Mouse (Mus musculus) right cerebral cortex, postnatal 25 days (tissue): ENCODE results near the gene Rapgef1.
A peak's percentile ranks its signal among the peaks of the same experiment; 100 is the strongest.
"Not testable (repeated sequence)": the region's sequence is repeated elsewhere in the genome, so short reads cannot be mapped to it uniquely, and the experiment has no call there.

Experiments used
- DNase-seq: peaks from one replicate; pipeline ENCODE4 v3.0.0; 2022

The Rapgef1 gene

DNA sequence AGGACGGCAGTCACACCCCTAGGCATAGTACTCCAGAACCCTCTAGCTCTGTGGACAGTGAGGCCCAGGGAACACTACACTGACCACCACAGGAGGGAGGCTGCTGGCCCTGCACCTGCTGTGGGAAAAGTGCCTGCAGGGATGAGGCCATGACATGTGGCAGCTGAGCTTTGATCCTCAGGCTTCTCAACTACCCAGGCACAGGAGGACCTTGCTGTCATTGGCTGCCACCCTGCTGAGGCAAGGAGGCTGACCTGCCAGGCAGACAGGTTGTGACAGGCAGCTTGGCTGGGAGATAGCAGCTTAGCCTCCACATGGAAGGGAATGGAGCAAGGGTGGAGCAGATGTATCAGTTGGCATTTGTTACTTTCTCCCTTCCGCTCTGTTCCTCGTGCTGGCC, 86.0 kb downstream of the Rapgef1 start:
- DNase-seq: no peak

DNA sequence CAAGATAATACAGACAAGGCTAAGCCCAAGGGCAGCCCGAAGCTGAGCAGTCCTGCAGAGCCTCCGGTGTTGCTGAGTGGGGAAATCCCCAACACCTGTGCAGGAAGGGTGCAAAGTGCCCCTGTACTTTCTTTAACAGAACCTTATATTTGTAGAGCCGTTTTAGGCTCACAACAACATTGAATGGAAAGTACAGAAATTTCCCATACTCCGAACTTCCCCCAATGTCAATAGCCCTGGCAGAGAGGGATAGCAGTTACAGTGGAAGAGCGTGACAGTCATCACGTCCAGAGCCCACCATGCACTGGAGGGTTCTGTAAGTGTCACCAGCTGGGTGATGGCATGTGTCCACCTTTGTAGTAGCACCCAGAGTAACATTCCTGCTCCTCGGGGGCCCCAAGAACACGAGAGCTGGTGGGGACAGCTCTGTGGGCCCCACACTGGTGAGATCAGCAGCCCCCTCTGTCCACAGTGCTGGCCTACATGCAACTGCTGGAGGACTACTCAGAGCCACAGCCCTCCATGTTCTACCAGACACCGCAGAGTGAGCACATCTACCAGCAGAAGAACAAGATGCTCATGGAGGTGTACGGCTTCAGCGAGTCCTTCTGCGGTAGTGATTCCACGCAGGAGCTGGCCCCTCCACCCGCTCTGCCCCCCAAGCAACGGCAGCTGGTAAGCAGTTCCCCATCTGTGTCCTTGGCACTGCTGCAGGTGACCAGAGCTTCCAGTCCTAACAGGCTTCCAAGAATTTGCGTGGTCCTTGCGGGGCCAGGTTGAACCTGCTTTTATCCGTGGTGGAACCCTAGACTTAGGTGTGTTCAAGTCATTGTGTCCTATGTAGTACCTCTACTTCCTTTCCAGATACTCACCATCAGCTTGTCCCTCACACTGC, 87.5 kb downstream of the Rapgef1 start:
- no peak for DNase-seq

DNA sequence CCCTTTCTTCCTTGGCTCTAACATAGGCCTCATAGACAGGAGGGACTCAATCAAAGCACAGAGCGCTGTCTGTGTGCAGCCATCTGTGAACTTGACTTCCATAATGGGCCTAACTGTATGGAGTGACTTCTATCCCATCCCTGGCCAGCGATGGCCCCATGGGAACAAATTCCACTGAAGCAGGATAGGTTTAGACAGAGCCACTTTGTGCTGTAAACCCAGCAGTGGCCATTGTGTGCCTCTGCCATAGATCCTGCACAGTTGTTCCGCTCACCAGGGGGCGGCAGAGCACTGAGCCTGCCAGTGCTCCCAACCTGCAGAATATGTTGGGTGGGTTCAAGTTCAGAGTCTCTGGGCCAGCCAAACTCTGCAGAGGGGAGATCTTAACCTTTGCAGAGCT, 88.2 kb downstream of the Rapgef1 start:
- no peak for DNase-seq

DNA sequence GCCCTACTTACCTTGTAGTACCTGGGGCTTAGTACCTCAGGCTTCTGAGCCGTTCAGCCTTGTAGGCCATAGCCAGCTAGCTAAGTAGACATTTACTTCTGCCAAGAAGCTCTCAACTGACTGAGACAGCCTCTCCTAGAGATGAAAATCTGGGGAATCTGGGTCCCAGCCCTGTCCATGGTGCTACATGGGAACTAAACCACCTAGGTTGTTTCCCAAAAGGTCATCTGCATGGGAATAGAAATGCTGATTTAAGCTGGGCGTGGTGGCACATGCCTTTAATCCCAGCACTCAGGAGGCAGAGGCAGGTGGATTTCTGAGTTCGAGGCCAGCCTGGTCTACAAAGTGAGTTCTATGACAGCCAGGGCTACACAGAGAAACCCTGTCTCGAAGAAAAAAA, 88.7 kb downstream of the Rapgef1 start:
- DNase-seq: not testable (repeated sequence)

DNA sequence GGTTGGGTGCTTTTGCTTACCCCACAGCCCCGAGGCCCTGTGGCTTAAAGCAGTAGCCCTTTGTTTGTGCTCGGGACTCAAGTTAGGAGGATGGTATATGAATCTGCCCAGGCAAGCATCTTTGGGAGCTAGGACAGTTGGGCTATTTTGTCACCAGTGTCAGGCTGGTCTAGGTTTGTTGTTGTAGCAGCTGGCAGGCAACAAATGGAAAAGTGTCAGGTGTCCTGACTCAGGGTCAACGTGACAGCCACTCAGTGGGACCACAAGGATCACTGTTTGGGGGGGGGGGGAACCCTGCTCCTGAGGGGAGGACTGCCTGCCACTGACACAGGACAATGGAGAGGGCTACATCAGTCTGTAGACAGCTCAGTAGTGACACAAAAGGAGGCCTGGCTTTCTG, 91.5 kb downstream of the Rapgef1 start:
- no peak for DNase-seq

DNA sequence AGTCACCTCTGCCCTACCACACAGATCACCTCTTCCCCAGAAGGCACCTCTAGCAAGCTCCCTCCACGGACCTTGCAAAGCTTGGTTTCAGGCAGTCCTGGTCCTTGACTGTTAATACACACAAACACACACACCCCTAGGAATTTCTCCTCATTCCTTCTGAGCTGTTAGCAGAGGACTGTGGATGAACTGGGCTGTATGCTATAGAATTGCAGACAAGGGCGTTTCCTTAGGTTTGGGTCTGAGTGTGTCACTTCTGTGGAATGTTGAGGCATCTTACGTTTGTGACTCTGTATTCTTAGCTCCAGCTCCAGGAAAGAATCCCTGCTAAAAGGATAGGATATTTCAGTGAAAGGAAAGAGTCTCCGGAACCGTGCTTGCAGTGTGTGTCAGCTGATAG, 92.4 kb downstream of the Rapgef1 start:
- no peak for DNase-seq

DNA sequence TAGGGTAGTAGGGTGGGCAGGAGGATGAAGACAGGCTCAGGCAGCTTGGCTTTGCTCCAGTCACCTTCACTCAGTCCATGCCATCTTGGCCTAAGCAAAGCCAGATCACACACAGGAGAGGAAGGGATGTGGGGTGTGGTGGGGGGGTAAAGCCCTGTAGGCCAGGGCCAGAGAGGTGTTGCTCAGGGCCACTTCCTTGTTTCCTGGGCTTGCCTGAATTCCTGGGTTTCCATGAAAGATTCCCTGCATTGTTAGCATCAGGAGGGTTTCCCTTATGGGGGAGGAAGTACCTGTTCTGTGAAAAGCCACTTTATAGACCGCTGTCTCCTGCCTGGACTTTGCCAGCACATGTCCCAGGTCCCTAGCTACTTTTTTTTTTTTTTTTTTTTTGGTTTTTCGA, 94.0 kb downstream of the Rapgef1 start:
- DNase-seq: no peak

DNA sequence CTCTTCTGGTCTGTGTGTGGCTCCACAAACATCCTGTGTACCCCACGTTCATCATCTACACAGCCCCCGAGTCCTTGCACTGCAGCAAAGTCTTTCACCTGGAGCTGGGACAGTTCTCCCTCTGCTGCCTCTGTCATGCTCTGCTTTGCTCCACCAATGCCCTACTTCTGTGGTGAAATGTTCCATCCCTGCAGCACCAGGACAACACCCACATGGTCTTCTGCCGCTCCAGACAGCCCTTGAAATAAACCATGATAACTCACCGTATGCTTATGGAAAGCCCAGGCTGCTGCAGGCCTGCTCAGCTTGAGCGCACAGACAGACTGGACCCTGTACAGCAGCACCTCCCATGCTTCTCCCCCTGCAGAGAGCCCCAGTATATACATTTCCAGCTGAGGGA, 94.6 kb downstream of the Rapgef1 start:
- peak; percentile 38 for DNase-seq

DNA sequence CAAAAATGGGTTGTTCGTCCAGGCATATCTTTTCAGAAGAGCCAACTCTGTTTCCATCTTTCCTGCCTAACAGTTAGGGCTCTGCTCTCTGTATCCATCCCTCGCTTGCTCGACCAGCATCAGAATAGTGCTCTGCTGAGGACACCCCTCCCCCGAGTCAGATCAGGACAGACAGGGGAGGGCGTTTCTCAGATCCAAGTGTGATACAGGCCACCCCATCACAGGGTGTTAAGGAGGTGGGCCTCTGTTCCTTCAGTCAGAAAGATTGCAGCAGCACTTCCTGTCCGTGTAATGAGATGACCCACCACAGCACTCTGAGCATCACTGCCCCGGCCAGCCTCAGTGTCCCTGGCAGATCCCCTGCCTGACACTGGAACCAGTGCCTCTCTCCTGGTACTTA, 96.6 kb downstream of the Rapgef1 start:
- no peak for DNase-seq

DNA sequence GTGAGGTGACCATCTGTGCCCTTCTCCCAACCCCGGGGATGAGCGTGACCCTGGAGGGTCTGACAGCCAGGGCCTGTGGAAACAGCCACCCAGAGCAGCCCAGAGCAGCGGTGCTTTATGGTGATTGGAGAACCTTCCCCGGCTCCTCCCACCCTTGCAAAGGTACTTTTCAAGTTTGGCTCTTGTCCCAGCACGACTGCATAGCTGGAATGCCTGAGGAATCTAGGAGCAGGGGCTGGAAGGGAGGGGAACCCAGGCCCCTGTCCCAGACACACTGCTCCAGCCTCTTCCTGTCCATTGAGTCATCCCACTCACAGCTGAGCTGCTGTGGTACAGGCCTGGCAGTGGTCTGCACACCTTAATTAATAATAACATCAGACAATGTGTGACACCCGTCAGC, 97.2 kb downstream of the Rapgef1 start:
- no peak for DNase-seq

DNA sequence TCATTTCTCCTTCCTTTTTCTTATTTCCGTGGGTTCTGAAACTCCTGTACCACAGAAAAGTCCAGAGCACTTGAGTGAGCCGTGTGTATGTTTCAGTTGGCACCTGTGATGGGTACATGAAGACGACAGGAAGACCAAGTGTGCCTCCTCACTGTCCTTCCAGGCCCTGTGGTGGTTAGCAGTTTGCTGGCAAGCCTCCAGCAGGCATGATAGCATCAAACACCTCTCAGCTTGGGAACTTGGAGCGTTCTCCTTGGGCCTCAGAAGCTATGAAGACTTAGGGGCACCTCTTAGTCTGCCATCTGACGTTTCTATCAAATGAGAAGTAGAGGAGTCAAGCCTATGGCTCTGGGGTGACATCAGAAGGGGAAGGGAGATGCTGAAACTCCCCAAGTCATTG, 99.1 kb downstream of the Rapgef1 start:
- DNase-seq: no peak

DNA sequence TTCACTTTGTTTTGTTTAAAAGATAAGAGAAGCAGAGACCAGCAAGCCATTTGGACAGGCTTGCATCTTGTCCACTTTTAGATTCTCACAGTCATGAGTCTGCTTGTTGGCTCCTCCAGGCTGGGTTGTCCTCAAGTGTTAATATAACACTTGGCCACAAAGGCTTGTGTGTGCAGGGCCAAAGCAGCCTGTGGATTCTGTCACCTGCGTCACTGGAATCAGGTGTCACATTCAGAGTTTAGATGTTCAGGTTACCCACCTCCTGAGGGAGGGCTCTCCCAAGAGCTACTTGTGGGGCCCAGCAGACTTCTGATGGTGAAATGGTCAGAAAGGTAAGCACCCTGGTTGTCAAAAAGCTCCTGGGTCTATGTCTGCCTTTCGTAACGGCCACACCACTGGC, 103.6 kb downstream of the Rapgef1 start:
- DNase-seq: no peak

DNA sequence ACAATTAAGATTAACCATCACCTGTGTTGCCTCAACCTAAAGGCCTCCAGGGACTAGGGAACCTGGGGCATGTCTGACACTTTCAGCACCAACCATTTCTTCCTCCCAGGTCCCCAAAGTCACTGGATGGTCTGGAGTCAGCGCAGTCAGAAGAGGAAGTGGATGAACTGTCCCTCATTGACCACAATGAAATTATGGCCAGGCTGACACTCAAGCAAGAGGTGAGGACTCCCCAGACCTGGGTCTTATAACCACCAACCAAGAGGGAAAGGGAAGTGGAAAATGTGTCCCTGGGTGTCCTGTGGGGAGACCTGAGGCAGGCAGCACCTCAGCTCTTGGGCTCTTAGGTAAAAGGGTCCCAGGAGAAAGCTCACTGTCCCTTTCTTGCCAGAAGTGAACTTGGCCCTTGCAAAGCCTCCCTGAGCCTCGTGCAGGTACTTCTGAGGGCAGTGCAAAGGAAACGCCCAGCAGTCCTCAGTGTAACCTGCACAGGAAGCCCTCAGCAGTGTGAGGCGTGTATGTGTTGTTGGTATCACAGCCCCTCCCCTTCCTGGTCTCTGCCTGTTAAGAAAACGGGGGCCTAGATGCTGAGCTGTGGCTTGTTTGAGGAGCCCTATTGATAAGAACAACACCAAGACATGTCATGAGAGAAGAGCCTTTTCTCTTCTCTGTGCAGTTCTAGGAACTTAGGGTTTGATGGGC, 105.3 kb downstream of the Rapgef1 start:
- DNase-seq: no peak

DNA sequence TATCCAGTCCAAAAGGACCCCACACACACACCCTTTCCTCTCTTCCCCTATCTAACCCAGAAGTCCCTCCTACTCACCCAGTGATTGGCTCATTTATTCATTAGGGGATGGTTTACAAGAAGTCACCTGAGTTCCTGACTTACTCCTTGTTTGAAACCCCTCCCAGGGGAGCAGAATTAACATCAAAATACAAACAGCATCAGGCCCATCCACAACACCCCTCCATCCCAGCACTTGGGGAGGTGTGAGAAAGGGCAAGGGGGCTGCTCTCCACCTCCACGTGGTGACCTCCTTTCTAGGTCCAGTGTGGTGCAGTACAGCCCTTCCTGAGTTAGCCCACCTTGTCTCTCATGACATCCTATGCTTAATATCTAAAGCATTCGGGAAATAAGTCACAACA, 110.0 kb downstream of the Rapgef1 start:
- DNase-seq: no peak

DNA sequence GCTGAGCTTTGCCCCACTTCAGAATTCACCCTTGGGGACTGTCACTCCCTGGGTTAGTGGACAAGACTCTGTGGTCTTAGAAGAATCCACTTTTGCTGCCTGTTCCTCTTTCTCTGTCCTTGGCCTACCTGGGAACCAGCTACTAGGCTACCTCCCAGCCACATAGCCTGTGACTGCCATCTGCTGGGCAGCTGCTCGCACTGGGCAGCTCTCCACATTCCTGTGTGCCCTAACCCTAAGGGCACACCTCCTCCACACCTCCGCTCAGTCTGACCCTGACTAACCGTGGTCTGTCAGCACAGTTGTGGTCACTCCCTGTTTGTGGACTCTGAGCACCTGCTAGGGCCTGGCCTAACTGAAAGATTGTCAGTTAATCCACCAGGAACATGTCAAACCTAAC, 112.0 kb downstream of the Rapgef1 start:
- DNase-seq: no peak

DNA sequence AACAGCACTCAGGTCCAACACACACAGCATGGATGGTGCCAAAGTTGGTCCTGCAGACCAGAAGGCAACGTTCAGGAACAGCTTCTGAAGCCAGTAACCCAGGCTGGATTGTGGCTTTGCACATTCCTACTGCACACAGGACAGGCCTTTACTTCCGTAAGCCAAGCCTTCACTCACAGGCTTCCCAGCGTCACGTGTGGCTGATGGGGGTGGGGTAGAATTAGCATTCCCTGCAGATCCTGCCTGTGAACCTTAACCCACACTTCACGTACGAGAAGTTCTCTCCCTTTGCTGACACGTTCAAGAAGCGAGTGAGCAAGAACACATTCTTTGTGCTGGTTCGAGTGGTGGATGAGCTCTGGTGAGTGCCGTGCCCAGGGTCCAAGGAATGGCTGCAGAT, 113.0 kb downstream of the Rapgef1 start:
- no peak for DNase-seq

DNA sequence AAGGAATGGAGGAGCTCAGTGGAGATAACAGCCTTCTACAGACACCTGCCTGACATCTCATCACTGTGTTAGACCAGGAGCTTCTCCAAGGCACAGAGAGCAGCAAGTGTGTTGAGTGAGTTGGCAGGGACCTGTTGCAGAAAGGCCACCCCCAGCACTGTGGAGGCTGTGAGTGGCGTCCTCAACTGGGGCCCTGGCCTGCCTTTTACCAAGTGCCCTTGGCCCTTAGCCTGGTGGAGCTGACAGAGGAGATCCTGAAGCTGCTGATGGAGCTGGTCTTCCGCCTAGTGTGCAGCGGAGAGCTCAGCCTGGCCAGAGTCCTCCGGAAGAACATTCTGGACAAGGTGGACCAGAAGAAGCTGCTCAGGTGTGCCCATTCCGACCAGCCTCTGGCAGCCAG, 113.8 kb downstream of the Rapgef1 start:
- no peak for DNase-seq

DNA sequence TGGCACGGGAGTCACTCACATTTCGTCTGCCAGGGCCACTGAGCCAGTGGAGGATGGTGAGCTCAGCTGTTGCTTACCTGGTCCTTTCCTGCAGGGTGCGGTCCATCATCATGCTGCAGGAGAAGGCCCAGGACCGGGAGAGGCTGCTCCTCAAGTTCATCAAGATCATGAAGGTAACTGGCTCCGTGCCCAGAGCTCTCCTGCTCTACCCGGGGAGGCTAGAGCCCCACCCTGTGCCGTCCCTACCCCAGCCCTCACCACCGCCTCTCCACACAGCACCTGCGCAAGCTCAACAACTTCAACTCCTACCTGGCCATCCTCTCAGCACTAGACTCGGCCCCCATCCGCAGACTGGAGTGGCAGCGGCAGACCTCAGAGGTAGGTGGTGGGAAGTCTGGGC, 116.2 kb downstream of the Rapgef1 start:
- no peak for DNase-seq

DNA sequence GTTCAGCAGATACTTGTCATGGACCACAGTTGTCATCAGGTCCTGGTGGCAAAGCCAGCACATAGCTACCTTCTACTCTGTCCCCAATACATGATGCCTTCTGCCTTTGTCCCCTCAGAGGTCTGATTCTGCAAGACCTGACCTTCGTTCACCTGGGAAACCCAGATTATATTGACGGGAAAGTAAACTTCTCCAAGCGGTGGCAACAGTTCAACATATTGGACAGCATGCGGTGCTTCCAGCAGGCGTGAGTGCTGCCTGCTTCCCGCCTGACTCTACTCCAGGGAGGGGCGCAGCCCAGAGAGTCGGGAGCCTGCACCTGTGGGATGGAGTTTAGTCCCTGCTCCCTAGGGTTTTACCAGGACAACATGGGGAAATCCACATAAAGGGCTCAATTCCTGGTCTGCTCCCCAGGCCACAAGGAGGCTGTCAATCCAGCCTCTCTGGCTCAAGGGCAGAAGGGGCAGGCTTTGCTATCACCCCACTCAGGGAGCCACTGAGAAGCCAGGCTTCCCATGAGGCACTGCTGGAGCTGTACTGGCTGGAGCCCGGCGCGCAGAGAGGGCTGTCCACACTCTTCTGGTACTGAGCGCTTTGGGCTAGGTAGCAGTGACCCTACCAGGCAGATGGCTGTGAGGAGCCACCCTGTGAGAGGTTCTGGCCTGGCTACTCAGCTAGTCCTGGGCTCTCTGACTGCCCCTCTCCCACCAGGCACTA, 117.8 kb downstream of the Rapgef1 start:
- no peak for DNase-seq

DNA sequence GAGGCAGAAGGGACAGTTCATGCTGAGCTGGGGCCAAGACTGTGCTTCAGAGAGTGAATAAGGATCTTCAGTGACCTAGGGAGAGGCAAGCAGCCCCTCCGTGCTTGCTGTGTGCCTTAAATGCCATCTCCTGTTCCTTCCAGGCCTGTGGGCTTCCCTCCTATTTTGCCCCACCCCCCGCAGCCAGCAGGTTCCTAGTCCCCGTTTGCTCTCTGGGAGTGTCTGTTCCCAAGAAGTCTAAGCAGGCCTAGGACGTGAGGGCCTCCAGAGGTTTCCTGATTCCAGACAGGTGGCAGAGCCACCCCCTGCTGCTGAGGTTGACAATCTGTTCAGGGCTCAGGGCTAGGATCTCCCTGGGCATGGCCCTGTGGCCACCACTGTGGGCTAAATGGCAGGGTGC, 119.3 kb downstream of the Rapgef1 start:
- no peak for DNase-seq

DNA sequence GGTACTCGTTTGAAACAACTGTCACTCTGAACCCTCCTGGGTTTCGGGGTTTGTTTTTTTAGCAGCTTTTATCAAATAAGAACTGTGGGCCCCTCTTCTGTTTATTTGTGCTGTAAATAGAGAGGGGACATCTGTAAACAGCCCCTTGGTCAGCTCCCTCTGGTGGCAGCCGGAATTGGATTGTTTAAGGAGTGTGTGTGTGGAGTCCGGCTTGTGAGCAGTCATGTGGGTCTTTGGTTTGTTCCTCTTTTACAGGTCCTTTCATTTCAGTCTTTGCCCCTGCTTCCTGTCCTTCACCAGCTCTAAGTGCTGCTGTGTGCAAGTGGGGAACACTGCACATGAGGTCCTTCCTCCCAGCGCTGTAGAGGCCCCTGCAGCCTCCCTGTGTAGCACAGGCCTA, 119.8 kb downstream of the Rapgef1 start:
- peak; percentile 21 for DNase-seq

DNA sequence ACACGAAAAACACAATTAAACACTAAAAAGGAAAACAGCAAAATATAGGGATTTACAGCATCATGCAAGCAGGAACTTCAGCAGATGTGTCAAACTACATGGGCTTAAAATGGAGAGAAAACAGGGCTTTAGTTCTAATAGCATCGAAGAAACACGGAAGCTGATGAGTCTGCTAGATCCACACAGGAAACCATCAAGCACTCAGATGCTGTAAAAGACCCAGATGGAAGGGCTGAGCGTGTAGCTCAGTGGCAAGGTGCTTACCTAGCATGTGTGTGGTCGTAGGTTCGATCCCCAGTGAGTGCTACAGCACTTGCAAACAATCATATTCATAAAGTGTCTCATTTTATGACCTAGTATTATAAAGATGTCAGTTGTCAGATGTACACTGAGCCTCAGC, 121.7 kb downstream of the Rapgef1 start:
- no peak for DNase-seq

DNA sequence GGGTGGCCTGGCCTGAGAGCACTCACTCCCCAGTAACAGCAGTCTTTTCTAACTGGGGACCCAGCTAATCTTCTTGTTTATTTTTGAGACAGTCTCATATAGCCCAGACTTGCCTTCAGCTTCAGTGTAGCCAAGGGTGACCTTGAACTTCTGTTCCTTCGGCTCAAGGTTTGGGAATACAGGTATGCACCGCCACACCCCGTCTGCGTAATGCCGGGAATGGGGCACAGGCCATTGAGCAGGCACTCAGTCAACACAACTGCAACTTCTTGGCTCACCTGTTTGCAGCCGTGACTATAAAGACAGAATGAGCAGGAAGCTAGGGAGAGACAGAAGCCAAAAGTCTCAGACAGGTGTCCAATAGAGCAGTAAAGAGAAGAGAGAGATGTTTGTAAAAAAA, 124.7 kb downstream of the Rapgef1 start:
- DNase-seq: no peak
